ENCODE assay signal across 8 mouse cellular contexts in genomic region chr6:67535005-67535776, GRCm38 (mm10). TPM values are rescaled to one million over a fixed set of nuclear protein-coding genes. Genes with fewer than 3 reads are reported as not detected.
DNase-seq lines count a peak whose midpoint lies in the region; ATAC-seq and TF ChIP-seq lines count a peak whose summit lies in the region.

No protein-coding gene starts in this region.

- peak; percentile 18; the same call in 1 of the 2 replicates for TF ChIP-seq POLR2A in lung, adult 2 months (IDR thresholded peaks at IDR 0.05; ENCODE audit: borderline replicate concordance, extremely low read depth, low read depth, low read length)

- H3K36me3 ChIP-seq in neural tube, embryonic 14.5 days (ENCODE audit: control insufficient read depth, insufficient read depth, low read length), result no peaks in the 10 kb centered on the region

- WGBS in lung, adult 2 months, result 2% methylated on average over 62 of the region's 62 CpGs
- 1% methylated on average over 62 of the region's 62 CpGs for WGBS in neural tube, embryonic 14.5 days

- peak overlapping the region; percentile 70 for H3K4me2 ChIP-seq in neural tube, embryonic 14.5 days (ENCODE audit: low read depth, low read length)

- no peaks in the 10 kb centered on the region for H3K9me3 ChIP-seq in neural tube, embryonic 14.5 days (ENCODE audit: control insufficient read depth, low read length)

- no peak overlapping the region for H3K27ac ChIP-seq in neural tube, embryonic 14.5 days (ENCODE audit: low read depth, low read length)

- ATAC-seq in neural tube, embryonic 14.5 days (ENCODE audit: low read depth), result peak; percentile 74
- ATAC-seq in erythroid progenitor cell, adult 5-6 weeks (replicated peaks; ENCODE audit: low FRiP score, poor library complexity, severe bottlenecking), result no peak

- TF ChIP-seq CTCF in lung, adult 2 months (IDR thresholded peaks at IDR 0.05; ENCODE audit: insufficient read depth, low read length), result no peak

- peak; percentile 18 for DNase-seq in kidney, adult 11 months
- DNase-seq in kidney, adult 8-10 months, result no peak
- DNase-seq in embryo, embryonic 10 days (ENCODE audit: low spot score), result peak; percentile 78
- peak; percentile 38 for DNase-seq in induced T-regulatory cell, adult 2 months (ENCODE audit: low read depth)
- peak; percentile 63 for DNase-seq in lung, adult 2 months
- DNase-seq in left cerebral cortex, adult 8-10 months (ENCODE audit: low spot score in 2 of 2), result no peak

- peak overlapping the region; percentile 32; the same call in 1 of the 2 replicates for H3K9ac ChIP-seq in neural tube, embryonic 14.5 days (replicated peaks; ENCODE audit: low read depth, low read length)

- peak overlapping the region; percentile 61 for H3K4me3 ChIP-seq in lung, adult 2 months (replicated peaks; ENCODE audit: extremely low read depth, low read depth, low read length)
- H3K4me3 ChIP-seq in neural tube, embryonic 14.5 days (ENCODE audit: low read depth, low read length), result peak overlapping the region; percentile 39

- H3K4me1 ChIP-seq in lung, adult 2 months (ENCODE audit: control insufficient read depth, insufficient read depth, low read length), result no peaks in the 10 kb centered on the region; the same call in 1 of the 2 replicates
- H3K4me1 ChIP-seq in neural tube, embryonic 14.5 days (ENCODE audit: control insufficient read depth, insufficient read depth, low read length), result 0 out of 2 replicates have a peak, but pooled peaks cover 3% of the 10 kb centered on the region

- H3K27me3 ChIP-seq in neural tube, embryonic 14.5 days (ENCODE audit: control insufficient read depth, insufficient read depth, low read length), result peaks cover 46% of the 10 kb centered on the region

RNA-seq across cellular contexts. Expression of gene Tacstd2, which starts 0.4 kb away (rescaled TPM):
- 83.6 and 97.3 TPM in 2 replicates for polyA plus RNA-seq in lung, adult 2 months (2012; rRNA removed)
- polyA plus RNA-seq in neural tube, embryonic 14.5 days (2014; fragmentation: Nextera tagmentation; extraction: Ambion mirVana), result 0.55 and 0.64 TPM in 2 replicates
- under 1 TPM in 1 of 4 experiments, not detected in 3; 0.28 TPM for total RNA-seq in left cerebral cortex, adult 8-10 months (2022)
- total RNA-seq in erythroid progenitor cell, adult 5-6 weeks (2015; ENCODE audit: low replicate concordance), result 3.6 TPM in 1 of 2 replicates, not detected in the other
- total RNA-seq in erythroid progenitor cell, adult 5-6 weeks (2017; ENCODE audit: low replicate concordance), result 2.4 TPM in 1 of 2 replicates, not detected in the other

RNA-seq across cellular contexts. Expression of gene Il23r, which starts 43.5 kb away (rescaled TPM):
- polyA plus RNA-seq in lung, adult 2 months (2012; rRNA removed), result 0.11 TPM in 1 of 2 replicates, not detected in the other
- polyA plus RNA-seq in neural tube, embryonic 14.5 days (2014; fragmentation: Nextera tagmentation; extraction: Ambion mirVana), result not detected in 2 replicates
- total RNA-seq in left cerebral cortex, adult 8-10 months (2022), result not detected
- not detected in 2 replicates for total RNA-seq in erythroid progenitor cell, adult 5-6 weeks (2015; ENCODE audit: low replicate concordance)
- total RNA-seq in erythroid progenitor cell, adult 5-6 weeks (2017; ENCODE audit: low replicate concordance), result not detected in 2 replicates

Comparison
In these comparisons a context has a peak if more than half of its experiments do, and no peak if none do; other contexts are left out.
1. DNase-seq: peak in kidney, adult 11 months (single experiment), embryo, embryonic 10 days (single experiment), induced T-regulatory cell, adult 2 months (single experiment) and lung, adult 2 months (single experiment); none in kidney, adult 8-10 months (0 of 2) and left cerebral cortex, adult 8-10 months (0 of 2).